Mouse (Mus musculus) C2C12 (cell line): ENCODE measurements around the gene Sae1.

ENCODE experiments used
- CTCF ChIP-seq: IDR thresholded peaks from one replicate; pipeline ENCODE4 v1.5.1; 2011; ENCODE audit not compliant: control insufficient read depth, insufficient read depth, insufficient read length
- FOSL1 ChIP-seq: IDR thresholded peaks from one replicate; pipeline ENCODE4 v1.8.0; 2011; ENCODE audit warnings: mild to moderate bottlenecking, low read length; ENCODE audit not compliant: poor library complexity, insufficient read depth, severe bottlenecking
- MAX ChIP-seq: IDR thresholded peaks from one replicate; pipeline ENCODE4 v1.6.1; 2011; ENCODE audit warnings: mild to moderate bottlenecking, control low read depth
- MYOD1 ChIP-seq: IDR thresholded peaks from one replicate; pipeline ENCODE4 v1.6.1; 2011; ENCODE audit warnings: low read depth; ENCODE audit not compliant: control insufficient read depth, insufficient read length
- USF1 ChIP-seq: IDR thresholded peaks from one replicate; pipeline ENCODE4 v1.6.1; 2011; ENCODE audit warnings: low read depth, mild to moderate bottlenecking, control low read depth, moderate library complexity

DNA sequence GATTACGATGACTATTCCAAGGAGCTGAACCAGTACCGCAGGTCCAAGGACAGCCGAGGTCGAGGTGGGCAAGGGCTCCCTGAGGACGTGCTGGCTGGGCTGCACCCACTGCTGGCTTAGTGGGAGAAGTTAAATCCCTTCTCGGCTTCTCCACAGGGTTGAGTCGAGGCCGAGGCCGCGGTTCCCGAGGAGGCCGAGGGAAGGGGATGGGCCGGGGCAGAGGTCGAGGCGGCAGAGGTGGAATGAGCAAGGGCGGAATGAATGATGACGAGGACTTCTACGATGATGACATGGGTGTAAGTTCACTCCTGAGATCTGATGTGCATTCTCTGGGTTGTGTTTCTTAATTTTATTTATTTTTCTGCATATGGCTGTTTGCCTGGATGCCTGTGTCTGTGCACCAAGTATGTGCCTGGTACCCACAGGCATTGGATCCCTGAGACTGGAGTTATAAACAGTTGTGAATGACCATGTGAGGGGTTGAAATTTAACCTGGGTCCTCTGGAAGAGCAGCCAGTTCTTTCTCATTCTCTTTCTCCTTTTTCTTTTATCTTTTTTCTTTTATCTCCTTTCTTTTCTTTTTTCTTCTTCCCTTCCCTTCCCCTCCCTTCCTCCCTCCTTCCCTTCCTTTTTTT lies 34.7 kb upstream of the Sae1 start:
- TF ChIP-seq USF1: no peak
- no peak for TF ChIP-seq CTCF
- TF ChIP-seq MAX: no peak
- TF ChIP-seq FOSL1: no peak
- TF ChIP-seq MYOD1: no peak
